Mouse (Mus musculus) spleen, adult 10 weeks (tissue): Measurements from ENCODE around the gene 4833420G17Rik. TPM values are rescaled to one million over a fixed set of nuclear protein-coding genes. Genes with fewer than 3 reads are reported as not detected.

Experiments
- polyA plus RNA-seq: library from polyadenylated mRNA; stranded (reverse); fragments of 350-450 nt; fragmentation: Illumina TruSeq; extraction: RNeasy Lipid Tissue Mini Kit (QIAGEN cat#74804); gene quantifications from one replicate; pipeline ENCODE4 v1.2.3, GENCODE M21; 2015; ENCODE audit warnings: low replicate concordance; ENCODE audit not compliant: insufficient read depth

Gene 4833420G17Rik
- polyA plus RNA-seq: 112 TPM

GRCm38 (mm10) chr13:119462596-119463560, at the start of gene 4833420G17Rik:
TSS of gene 4833420G17Rik (plus strand) at chr13:119462768.

GRCm38 (mm10) chr13:119487880-119488580, 25.5 kb downstream of the 4833420G17Rik start, which contains the start of the genes Tmem267 and 3110070M22Rik:
TSS of gene Tmem267 (plus strand) at chr13:119488039.
TSS of gene 3110070M22Rik (minus strand) at chr13:119488383.

Other genes starting within 250 kb of the 4833420G17Rik start
- gene Paip1, start 34.2 kb upstream of the 4833420G17Rik start, polyA plus RNA-seq: 108 TPM
- 12.3 TPM for gene Tmem267, start 25.3 kb downstream of the 4833420G17Rik start, polyA plus RNA-seq
- gene 3110070M22Rik, start 25.6 kb downstream of the 4833420G17Rik start, polyA plus RNA-seq: 1.2 TPM
- gene Ccl28, start 161.1 kb downstream of the 4833420G17Rik start, polyA plus RNA-seq: 0.23 TPM
- 53.7 TPM for gene Hmgcs1, start 227.6 kb downstream of the 4833420G17Rik start, polyA plus RNA-seq